Mouse (Mus musculus): Measurements from ENCODE around the gene Zcchc14.

The Zcchc14 gene

DNA sequence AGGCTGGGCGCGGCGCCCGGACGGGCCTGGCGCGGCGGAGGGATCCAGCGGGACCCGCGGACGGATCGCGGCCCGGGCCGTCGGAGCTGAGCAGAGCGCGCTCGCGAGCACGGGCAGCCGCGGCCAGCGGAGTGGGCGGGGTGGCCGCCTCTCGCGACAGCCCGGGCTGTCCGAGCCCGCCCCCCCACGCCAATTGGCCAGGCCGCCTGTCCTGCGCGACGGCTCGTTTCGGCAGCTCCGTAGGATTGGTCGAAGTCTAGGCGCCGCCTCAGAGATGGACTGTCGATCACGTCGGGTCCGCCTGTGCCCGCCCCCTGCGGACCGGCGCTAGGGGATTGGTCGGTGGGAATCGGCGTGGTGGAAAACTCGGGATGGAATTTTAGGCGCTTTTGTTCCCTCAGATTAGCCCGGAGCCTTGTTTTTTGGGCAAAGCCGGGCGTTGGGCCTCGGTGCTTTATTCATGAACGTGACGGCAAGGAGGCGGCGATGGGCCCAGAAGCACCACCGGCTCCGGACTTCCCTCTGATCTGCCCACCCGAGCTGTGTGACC is at the start of gene Zcchc14:
TSS of gene Zcchc14 (minus strand) at position 128 of the 550 bp plus-strand sequence.
- peak; percentile 90 for DNase-seq (ENCODE audit: extremely low spot score, low read depth, low spot score)

DNA sequence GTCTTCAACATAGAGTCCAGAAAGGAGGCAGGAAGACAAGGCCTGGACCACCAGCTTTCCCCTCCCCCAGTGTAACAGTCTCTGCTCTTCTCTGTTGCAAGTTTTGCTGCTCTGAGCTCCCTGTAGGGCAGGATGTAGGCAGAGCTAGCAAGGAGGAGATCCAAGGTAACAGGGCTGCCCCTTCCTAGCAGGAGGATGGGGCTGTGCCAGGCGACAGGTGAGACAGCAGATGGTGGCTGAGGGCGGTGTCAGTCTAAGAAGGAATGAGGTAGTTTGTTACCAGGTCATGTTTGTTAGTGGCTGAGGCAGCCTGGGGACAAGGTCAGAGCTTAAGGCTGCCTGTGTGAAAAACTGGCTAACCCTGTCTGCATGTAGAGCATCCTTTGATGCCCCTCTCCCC is 47.2 kb upstream of the Zcchc14 start:
- no peak for DNase-seq (ENCODE audit: extremely low spot score, low read depth, low spot score)

GRCm38 (mm10) chr8:121698615-121699101 is 46.0 kb upstream of the Zcchc14 start:
- no peak for DNase-seq (ENCODE audit: extremely low spot score, low read depth, low spot score)

DNA sequence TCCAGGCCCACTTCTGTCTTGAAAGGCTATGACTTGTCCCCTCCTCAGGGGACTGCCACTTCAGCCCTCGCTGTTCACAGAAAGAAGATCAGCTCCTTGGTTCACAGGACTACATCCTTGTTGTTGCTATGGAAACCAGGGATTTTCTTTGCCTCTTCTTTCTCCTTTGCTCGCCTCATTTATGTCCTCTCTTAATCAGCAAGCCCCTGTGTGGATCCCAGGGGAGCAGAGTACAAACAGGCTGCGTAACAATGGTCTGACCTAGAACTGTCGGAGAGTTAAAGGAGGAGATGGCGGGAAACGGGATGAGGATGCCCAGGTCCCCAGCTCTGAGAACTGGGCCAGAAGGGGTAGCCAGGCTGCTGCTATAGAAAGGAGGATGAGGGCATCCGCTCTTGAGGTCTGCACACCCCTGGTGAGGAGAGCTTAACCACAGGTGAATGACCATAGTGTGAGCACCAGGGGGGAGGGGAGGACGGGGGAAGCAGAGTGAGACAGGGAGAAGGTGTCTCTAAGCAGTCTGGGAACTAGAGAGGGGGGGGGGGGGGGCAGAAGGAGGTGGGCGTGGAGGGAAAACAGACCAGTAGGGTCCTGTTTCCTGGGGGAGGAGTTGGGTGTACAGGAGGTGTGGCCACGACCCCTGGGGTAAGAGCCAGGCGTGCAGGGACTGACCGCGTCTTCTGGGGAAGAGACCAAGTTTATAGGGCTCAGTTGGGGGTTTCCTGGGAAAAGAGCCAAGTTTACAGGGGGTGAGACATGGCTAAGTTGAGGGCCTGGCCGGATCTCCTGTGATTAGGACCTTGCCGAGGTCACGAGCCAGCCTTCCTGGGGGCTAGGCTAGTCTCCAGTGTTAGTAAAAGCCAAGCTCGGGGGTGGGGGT is 45.3 kb upstream of the Zcchc14 start:
- no peak for DNase-seq (ENCODE audit: extremely low spot score, low read depth, low spot score)

DNA sequence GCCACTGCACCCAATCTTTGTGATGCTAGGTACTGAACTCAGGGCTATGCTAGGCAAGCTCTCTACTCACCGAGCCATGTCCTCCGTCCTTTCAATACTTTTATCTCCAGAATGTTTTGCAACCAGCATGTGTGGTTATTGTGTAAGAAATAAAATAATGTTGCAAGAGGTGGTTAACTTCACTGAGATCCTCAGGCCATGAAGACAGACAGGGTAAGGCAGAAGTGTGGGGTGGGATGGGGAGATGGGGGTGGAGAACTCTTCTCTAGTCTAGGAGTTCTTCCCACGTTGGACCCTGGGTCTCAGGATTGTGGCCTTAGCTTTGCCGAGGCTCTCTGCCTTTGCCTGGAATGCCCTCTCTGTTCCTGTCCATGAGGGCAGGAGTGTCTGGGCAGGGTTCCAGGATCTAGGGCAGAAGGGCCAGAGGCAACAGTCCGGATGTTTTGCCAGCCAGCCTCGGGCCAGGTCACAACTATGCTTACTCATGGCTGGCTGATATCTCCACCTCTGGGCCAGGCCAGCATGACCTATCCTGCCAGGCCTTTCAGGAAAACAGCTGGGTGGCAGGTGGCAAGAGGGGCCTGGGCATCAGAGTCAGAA is 43.0 kb upstream of the Zcchc14 start:
- no peak for DNase-seq (ENCODE audit: extremely low spot score, low read depth, low spot score)

- no peak for DNase-seq (ENCODE audit: extremely low spot score, low read depth, low spot score)
Observed at GRCm38 (mm10) chr8:121694453-121694852, 41.8 kb upstream of the Zcchc14 start.

DNA sequence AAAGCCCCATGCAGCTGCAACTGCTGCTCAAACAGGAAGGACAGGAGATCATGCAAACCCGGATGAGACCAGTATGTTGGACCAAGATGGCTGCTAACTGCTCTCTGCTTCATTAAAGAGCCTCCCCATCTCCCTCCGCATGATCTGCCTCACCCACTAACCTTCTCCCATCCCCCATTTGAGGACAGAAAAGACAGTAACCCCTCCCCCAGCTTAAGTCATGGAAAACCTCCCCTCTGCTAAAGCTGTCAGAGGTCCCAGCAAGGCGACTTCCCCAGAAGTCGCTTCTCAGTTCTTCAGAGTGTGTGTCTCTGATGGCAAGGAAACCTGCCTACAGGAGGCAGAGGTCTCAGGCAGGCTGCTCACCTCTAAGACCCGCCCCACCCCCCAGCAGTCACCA is 35.8 kb upstream of the Zcchc14 start:
- DNase-seq (ENCODE audit: extremely low spot score, low read depth, low spot score), result no peak

DNA sequence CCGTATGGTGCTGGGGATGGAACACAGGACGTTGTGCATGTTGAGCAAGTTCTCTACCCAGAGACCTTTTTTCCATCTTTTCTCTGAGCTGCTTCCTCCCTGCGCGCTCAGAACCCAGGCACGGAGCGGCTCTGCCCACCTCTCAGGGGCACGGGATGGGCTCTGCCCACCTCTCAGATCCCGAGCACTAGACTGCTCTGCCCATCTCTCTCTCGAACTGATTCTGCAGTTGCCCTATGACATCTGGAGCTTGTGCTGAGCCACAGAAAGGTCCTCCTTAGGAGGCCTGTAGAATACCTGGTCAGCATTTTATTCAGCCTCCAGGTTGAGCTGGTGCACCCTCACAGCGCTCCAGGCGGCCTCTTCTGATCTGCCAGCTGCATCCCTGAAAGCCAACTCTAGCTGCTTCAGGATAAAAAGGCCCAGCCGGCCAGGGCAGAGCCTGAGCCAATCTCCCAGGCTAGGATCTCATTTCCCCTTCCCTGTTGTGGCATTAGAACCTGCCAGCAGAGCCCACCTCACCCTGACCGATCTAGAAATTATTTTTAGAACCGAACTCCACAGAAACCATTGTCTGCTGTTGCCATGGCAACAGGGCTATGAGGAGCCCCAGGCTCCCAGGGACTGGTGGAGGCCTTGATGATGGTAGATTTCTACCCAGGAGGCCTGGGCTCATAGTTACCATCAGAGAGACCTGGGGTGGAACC is 34.9 kb upstream of the Zcchc14 start:
- no peak for DNase-seq (ENCODE audit: extremely low spot score, low read depth, low spot score)

DNA sequence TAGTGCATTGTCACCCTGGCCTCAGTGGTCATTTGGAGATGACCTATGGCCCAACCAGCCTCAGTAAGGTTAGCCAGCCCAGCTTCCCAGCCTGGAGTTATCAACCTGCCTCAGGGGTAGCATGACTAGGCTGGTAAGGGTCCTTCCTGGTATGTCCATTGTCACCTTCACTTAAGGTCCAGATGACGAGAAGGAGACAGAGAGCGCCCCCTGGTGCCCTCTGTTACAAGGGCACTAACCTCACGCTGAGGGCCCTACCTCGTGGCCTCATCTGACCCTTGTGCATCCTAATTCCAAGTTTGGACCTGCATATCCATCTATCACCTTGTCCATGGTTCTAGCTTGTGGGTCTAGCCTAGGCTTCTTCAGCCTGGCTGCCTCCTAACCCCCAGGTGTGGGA is 32.7 kb upstream of the Zcchc14 start:
- no peak for DNase-seq (ENCODE audit: extremely low spot score, low read depth, low spot score)

DNA sequence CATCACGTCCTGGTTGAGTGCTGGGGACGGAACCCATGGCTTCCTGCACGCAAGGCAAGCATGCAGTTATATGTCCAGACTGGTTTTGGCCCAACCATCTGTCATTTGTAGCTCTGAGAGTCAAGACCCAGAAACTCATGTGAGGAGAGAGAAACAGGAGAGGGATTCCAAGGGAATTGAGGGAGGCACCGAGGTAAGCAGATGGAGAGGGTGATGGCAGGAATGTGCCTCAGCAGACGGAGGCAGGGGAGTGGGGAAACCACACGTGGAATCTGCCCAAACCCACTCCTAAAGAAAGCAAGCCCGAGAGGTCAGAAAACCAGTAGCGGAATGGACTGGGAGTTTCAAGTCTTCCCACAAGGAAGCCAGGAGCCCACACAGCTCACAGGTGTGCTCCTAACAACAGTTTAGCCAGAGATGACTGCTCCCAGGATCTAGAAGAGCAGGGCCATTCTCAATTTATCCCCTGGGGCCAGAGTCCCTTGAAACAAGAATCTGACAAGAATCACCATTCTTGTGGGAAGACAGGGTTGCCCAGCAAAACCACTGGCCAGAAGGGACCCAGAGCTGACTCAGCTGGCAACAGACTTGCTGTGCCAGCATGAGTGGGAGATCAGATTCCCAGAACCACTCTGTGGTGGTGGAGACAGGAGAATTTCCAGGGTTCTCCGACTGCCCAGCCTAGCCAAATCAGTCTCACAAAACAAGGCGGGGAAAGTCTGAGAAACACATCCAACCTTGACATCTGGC is 30.6 kb upstream of the Zcchc14 start:
- DNase-seq (ENCODE audit: extremely low spot score, low read depth, low spot score), result no peak

DNA sequence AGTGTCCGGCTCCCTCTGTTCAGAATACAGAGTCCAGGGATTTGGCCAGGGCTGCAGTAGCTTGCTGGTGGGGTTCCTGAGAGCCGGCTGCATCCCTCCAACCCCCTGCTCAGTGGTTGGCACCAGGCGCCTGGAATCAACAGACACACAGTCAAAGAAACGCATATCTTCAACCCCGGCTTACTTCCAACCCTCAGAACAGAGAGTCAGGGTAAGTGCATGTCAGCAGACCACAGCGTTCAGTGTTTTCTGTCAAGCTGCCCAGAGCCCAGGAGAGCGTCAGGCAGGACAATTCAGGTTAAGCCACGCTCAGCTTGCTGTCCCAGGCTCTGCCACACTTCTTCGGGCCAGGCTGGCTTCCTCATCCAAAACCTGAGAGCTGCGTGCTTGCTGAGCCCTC is 28.8 kb upstream of the Zcchc14 start:
- no peak for DNase-seq (ENCODE audit: extremely low spot score, low read depth, low spot score)

DNA sequence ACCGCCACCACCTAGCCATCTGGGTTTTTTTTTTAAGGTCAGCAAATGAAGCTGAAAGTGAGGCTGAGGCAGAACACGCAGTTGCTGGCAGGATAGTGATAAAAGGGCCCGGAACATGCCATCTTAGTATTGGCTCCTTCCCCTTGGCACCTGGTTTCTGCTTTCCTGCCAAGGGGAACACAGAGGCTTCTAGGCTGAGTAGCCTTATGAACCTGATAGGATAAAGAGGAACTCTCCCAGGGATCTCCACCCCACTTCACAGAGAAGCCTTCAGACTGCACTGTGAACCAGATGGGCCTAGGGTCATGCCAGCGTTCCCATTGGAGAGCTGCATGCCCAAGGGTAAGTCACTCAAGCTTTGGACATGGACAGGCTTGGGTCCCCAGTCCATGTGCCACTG is 28.2 kb upstream of the Zcchc14 start:
- DNase-seq (ENCODE audit: extremely low spot score, low read depth, low spot score), result no peak

- DNase-seq (ENCODE audit: extremely low spot score, low read depth, low spot score), result no peak
Observed at GRCm38 (mm10) chr8:121678696-121679095, 26.0 kb upstream of the Zcchc14 start.

DNA sequence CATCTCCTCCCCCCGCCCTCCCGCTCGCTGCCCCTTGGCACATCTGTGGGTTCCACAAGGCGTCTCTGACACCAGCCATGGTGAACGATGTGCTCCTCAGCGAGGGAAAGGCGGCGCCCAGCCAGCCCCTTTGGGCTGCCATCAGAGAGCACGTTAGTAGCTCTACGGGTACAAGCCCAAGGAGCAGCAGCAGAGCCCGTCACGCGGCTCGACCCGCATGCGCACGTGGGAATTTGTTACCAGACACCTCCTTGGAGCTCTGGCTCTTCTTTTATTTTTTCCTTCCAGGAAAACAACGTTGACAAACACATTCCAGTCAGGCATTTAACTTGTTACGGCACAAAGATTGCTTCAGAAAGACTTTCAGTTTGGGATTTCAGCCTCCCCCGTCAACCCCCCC is 23.0 kb upstream of the Zcchc14 start:
- DNase-seq (ENCODE audit: extremely low spot score, low read depth, low spot score), result no peak

DNA sequence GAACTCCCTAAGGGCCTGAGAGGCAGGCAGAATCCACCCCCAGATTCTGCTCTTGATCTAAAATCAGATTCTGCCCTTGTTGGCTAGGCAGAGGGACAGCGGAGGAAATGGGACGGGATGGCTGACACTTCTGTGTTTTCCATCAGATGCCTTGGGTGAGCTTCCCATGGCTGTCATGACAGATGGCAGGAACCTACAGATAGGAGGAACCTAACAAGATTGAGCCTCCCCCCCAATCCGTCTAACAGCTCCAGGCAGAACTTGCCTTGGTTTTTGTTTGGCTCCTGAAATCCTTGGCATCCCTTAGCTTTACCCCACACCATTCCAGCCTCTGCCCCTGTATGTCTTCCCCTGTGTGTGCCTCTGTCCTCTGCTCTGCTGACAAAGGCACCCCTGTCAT is 22.5 kb upstream of the Zcchc14 start:
- no peak for DNase-seq (ENCODE audit: extremely low spot score, low read depth, low spot score)

DNA sequence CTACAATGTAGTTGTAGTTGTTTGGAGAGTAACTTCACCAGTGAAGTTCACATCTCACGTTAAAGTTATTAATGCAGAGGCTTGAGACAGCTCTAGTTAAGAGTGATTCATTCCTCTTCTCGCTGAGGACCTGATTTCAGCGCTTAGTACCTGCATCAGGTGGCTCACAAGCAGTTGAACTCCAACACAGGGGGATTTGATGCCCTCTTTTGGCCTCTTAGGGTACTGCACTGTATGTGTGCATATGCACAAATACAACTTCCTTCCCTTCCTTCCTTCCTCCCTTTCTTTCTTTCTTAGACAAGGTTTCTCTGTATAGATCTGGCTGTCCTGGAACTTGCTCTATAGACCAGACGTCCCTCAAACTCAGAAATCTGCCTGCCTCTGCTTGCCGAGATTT is 21.8 kb upstream of the Zcchc14 start:
- DNase-seq (ENCODE audit: extremely low spot score, low read depth, low spot score), result no peak

DNA sequence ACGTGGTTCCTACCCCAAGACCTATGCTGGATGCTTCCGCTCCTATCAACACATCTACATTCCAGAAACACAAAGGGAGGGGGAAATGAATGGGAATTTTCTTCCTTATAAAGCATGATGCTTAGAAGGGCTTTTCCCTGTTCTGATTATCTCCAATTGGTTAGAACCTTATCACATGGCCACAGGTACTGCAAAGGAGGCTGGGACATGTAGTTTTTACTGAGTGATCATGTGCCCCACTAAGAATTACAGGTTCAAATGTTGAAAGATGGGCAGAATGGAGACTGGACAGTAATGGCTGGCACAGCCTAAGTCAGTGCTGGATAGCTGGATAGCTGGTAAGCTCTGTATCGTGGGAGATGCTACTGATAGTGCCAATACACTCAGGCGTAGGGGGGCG is 21.2 kb upstream of the Zcchc14 start:
- DNase-seq (ENCODE audit: extremely low spot score, low read depth, low spot score), result no peak

DNA sequence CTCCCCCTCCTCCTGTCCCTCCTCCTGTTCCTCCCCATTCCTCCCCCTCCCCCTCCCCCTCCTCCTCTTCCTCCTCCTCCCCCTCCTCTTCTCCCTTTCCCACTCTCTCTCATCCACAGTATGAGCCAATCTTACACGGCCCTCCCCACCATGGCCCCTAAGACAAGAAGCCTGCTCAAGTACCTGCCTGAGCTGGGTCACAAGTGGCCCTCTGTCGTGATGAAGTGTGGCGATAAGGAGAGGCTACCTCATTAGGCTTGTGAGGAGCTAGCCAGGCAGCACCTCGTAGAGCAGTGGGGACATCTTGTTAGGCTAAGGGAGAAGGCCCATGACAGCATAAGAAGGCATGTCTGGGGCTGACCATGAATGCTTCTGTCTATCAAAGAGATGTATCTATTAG is 20.5 kb upstream of the Zcchc14 start:
- DNase-seq (ENCODE audit: extremely low spot score, low read depth, low spot score), result no peak

DNA sequence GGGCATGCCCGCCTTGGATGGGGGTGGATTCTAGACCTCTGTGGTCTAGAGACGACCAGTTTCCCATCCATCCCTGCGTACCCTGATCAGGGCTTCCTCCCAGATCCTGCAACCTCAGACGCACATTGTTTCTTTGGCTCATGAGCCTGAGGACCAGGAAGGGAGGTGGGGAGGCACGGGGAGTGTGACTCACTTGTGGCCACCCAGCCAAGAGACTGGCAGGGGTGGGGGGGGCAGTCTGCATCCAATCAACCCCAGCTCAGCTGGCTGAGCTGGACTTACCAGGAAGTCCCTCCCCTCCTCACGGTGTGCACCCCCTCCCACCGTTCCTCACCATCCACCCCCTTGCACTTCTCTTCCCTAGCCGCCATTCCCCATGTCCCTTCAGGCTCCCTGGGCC is 16.5 kb upstream of the Zcchc14 start:
- no peak for DNase-seq (ENCODE audit: extremely low spot score, low read depth, low spot score)

DNA sequence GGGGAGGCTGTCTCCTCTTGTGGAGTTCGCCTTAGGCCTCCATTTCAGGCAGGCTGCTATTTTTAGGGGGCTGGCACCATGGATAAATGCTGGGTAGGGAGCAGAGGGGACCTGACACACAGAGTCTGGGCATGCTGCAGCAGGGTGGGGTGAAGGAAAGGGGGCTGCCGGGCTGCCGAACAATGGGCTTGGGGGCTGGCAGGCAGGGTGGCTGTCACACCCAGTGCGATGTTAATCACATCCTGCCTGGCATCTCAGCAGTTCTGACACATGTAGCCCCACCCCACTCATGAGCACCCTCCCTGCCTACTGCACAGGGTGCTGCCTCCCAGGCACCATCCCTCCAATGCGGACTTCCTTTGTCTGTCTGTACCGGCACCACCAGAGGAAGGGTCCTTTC is 15.9 kb upstream of the Zcchc14 start:
- no peak for DNase-seq (ENCODE audit: extremely low spot score, low read depth, low spot score)
